Mouse (Mus musculus) embryonic facial prominence, embryonic 12.5 days (tissue): ENCODE measurements around the gene Secisbp2. TPM values are rescaled to one million over a fixed set of nuclear protein-coding genes. Genes with fewer than 3 reads are reported as not detected.
"Not testable (repeated sequence)": the region's sequence is repeated elsewhere in the genome, so short reads cannot be mapped to it uniquely, and the experiment has no call there.

Source experiments
- ATAC-seq: fragments of 200-750 bp; cut with Nextera tagmentation; 2 replicates; pipeline ENCODE4 v1.8.0; 2017; ENCODE audit not compliant: insufficient number of reproducible peaks, insufficient read depth, low FRiP score, low TSS enrichment
- H3K27ac ChIP-seq: fragments of 300-500 bp; sonication (generic); 2 replicates; pipeline ENCODE4 v1.5.1; 2016; ENCODE audit warnings: mild to moderate bottlenecking
- H3K27me3 ChIP-seq: fragments of 300-500 bp; sonication (generic); 2 replicates; pipeline ENCODE4 v1.6.1; 2016; ENCODE audit warnings: mild to moderate bottlenecking, moderate library complexity
- H3K36me3 ChIP-seq: fragments of 300-500 bp; sonication (generic); 2 replicates; pipeline ENCODE4 v1.6.1; 2016; ENCODE audit warnings: mild to moderate bottlenecking
- H3K4me1 ChIP-seq: fragments of 300-500 bp; sonication (generic); 2 replicates; pipeline ENCODE4 v1.6.1; 2016
- H3K4me2 ChIP-seq: fragments of 300-500 bp; sonication (generic); replicated peaks from 2 replicates; pipeline ENCODE4 v1.6.1; 2016; ENCODE audit warnings: mild to moderate bottlenecking, moderate library complexity
- H3K4me3 ChIP-seq: fragments of 300-500 bp; sonication (generic); 2 replicates; pipeline ENCODE4 v1.5.1; 2016; ENCODE audit warnings: mild to moderate bottlenecking
- H3K9ac ChIP-seq: fragments of 300-500 bp; sonication (generic); 2 replicates; pipeline ENCODE4 v1.6.1; 2016; ENCODE audit warnings: mild to moderate bottlenecking, moderate library complexity
- H3K9me3 ChIP-seq: fragments of 300-500 bp; sonication (generic); 2 replicates; pipeline ENCODE4 v1.6.1; 2016; ENCODE audit warnings: mild to moderate bottlenecking, moderate library complexity
- WGBS: fragments of 180-500 bp; shearing (Covaris S2); methylation state at CpG from one replicate; pipeline ENCODE4 v1.1.7; 2016; 5-methylcytosine and 5-hydroxymethylcytosine counted together
- polyA plus RNA-seq: library from polyadenylated mRNA; unstranded; fragments of >200 nt; fragmentation: Nextera tagmentation; extraction: Ambion mirVana; gene quantifications from 2 replicates; pipeline ENCODE4 v1.2.1, GENCODE M21; 2016

The Secisbp2 gene
- polyA plus RNA-seq, 1 experiment from 2014 or later = 25.2 TPM

GRCm38 (mm10) chr13:51663561-51663960 is 12.1 kb downstream of the Secisbp2 start:
- Histone ChIP-seq H3K27ac (no peak overlapping the region), H3K36me3 (peaks cover 87% of the 10 kb centered on the region), H3K9me3 (no peaks in the 10 kb centered on the region), H3K9ac (no peak overlapping the region), H3K4me1 (no peaks in the 10 kb centered on the region), H3K27me3 (no peaks in the 10 kb centered on the region), H3K4me2 (no peak overlapping the region), H3K4me3 (no peak overlapping the region)
- ATAC-seq = no peak
- WGBS = 93% methylated on average over 2 of the region's 2 CpGs

- H3K36me3 ChIP-seq = peaks cover 80% of the 10 kb centered on the region
- H3K27ac ChIP-seq, H3K27me3 ChIP-seq, H3K9ac ChIP-seq, H3K9me3 ChIP-seq, ATAC-seq, H3K4me1 ChIP-seq, H3K4me3 ChIP-seq, H3K4me2 ChIP-seq: not testable (repeated sequence)
- 90% methylated on average over 12 of the region's 12 CpGs for WGBS
Observed at GRCm38 (mm10) chr13:51668195-51668594, 16.7 kb downstream of the Secisbp2 start.

GRCm38 (mm10) chr13:51676641-51677040 is 25.1 kb downstream of the Secisbp2 start:
- no peaks in the 10 kb centered on the region for H3K4me1 ChIP-seq
- no peak for ATAC-seq
- H3K9me3 ChIP-seq = no peaks in the 10 kb centered on the region
- H3K4me3 ChIP-seq = no peak overlapping the region
- peaks cover 89% of the 10 kb centered on the region for H3K36me3 ChIP-seq
- no peaks in the 10 kb centered on the region for H3K27me3 ChIP-seq
- no peak overlapping the region for H3K4me2 ChIP-seq
- no peak overlapping the region for H3K27ac ChIP-seq
- WGBS = 88% methylated on average over 4 of the region's 4 CpGs
- no peak overlapping the region for H3K9ac ChIP-seq

DNA sequence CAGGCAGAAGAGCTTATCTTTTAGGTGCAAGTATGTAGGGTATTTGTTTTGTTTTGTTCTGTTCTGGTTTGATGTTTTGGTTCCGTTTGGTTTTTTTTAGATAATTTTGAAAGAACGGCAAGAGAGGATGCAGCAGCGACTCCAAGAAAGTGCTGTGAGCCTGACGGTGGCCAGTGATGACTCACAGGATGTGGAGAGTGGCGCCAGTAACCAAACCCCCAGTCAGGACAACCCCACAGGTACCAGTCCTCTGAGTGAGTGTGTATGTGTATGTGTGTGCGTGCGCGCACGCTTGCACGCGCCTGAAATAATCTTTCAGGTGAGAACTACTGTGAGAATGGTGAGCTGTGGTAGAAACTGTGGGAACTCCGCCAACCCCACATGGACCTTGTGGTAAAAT is 25.5 kb downstream of the Secisbp2 start:
- no peak for ATAC-seq
- H3K9me3 ChIP-seq = no peaks in the 10 kb centered on the region
- H3K9ac ChIP-seq = no peak overlapping the region
- 97% methylated on average over 12 of the region's 12 CpGs for WGBS
- no peak overlapping the region for H3K27ac ChIP-seq
- peaks cover 90% of the 10 kb centered on the region for H3K36me3 ChIP-seq
- H3K4me3 ChIP-seq = no peak overlapping the region
- no peaks in the 10 kb centered on the region for H3K27me3 ChIP-seq
- no peaks in the 10 kb centered on the region for H3K4me1 ChIP-seq
- no peak overlapping the region for H3K4me2 ChIP-seq

- ATAC-seq = no peak
- Histone ChIP-seq H3K27me3 (no peaks in the 10 kb centered on the region), H3K36me3 (peaks cover 97% of the 10 kb centered on the region), H3K4me2 (no peak overlapping the region), H3K4me1 (no peaks in the 10 kb centered on the region), H3K4me3 (no peak overlapping the region), H3K27ac (no peak overlapping the region), H3K9ac (no peak overlapping the region), H3K9me3 (no peaks in the 10 kb centered on the region)
- 90% methylated on average over 7 of the region's 7 CpGs for WGBS
Observed at GRCm38 (mm10) chr13:51677630-51678185, 26.2 kb downstream of the Secisbp2 start.

DNA sequence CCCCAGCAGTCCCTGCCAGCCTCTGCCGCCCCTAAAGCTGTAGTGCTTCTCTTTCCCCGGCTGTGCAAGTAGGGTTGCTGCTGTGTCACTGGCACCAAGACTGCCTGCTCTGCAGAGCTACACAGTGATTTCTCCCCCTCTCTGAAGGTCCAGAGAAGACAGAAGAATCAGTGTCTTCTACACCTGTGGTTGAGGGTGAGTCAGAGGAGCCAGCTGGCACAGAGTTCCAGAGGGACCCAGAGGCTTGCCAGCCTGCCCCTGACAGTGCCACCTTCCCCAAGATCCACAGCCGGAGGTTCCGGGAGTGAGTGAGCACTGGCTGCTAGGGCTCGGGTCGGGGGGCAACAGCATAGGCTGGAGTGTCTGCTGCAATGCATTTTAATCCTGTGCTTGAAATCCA is 27.2 kb downstream of the Secisbp2 start:
- H3K27me3 ChIP-seq = no peaks in the 10 kb centered on the region
- H3K4me3 ChIP-seq = no peak overlapping the region
- no peak overlapping the region for H3K4me2 ChIP-seq
- no peak for ATAC-seq
- H3K4me1 ChIP-seq = no peaks in the 10 kb centered on the region
- no peaks in the 10 kb centered on the region for H3K9me3 ChIP-seq
- WGBS = 93% methylated on average over 6 of the region's 6 CpGs
- H3K36me3 ChIP-seq = peaks cover 98% of the 10 kb centered on the region
- H3K27ac ChIP-seq = no peak overlapping the region
- H3K9ac ChIP-seq = no peak overlapping the region

- H3K4me2 ChIP-seq = no peak overlapping the region
- 84% methylated on average over 4 of the region's 4 CpGs for WGBS
- ATAC-seq = no peak
- H3K9me3 ChIP-seq = no peaks in the 10 kb centered on the region
- H3K9ac ChIP-seq = no peak overlapping the region
- no peak overlapping the region for H3K27ac ChIP-seq
- no peak overlapping the region for H3K4me3 ChIP-seq
- no peaks in the 10 kb centered on the region for H3K27me3 ChIP-seq
- no peaks in the 10 kb centered on the region for H3K4me1 ChIP-seq
- peaks cover 96% of the 10 kb centered on the region for H3K36me3 ChIP-seq
Observed at GRCm38 (mm10) chr13:51679332-51679731, 27.8 kb downstream of the Secisbp2 start.

- Histone ChIP-seq H3K4me2 (no peak overlapping the region), H3K9ac (no peak overlapping the region), H3K9me3 (no peaks in the 10 kb centered on the region), H3K36me3 (peaks cover 95% of the 10 kb centered on the region), H3K27me3 (no peaks in the 10 kb centered on the region), H3K27ac (no peak overlapping the region), H3K4me1 (no peaks in the 10 kb centered on the region), H3K4me3 (no peak overlapping the region)
- no peak for ATAC-seq
- 82% methylated on average over 5 of the region's 5 CpGs for WGBS
Observed at GRCm38 (mm10) chr13:51681076-51681475, 29.6 kb downstream of the Secisbp2 start.

- no peak overlapping the region for H3K9ac ChIP-seq
- no peak overlapping the region for H3K4me3 ChIP-seq
- WGBS = 94% methylated on average over 8 of the region's 8 CpGs
- no peak overlapping the region for H3K4me2 ChIP-seq
- no peaks in the 10 kb centered on the region for H3K9me3 ChIP-seq
- ATAC-seq = no peak
- H3K4me1 ChIP-seq = no peaks in the 10 kb centered on the region
- H3K27ac ChIP-seq = no peak overlapping the region
- peaks cover 93% of the 10 kb centered on the region for H3K36me3 ChIP-seq
- H3K27me3 ChIP-seq = no peaks in the 10 kb centered on the region
Observed at GRCm38 (mm10) chr13:51681634-51682033, 30.1 kb downstream of the Secisbp2 start.

GRCm38 (mm10) chr13:51685290-51685966 is 33.9 kb downstream of the Secisbp2 start:
- Histone ChIP-seq H3K9ac (no peak overlapping the region), H3K4me3 (no peak overlapping the region), H3K27ac (no peak overlapping the region), H3K4me2 (no peak overlapping the region), H3K9me3 (no peaks in the 10 kb centered on the region), H3K4me1 (no peaks in the 10 kb centered on the region), H3K36me3 (peaks cover 69% of the 10 kb centered on the region), H3K27me3 (no peaks in the 10 kb centered on the region)
- no peak for ATAC-seq
- 83% methylated on average over 7 of the region's 7 CpGs for WGBS

GRCm38 (mm10) chr13:51686966-51687365 is 35.5 kb downstream of the Secisbp2 start:
- WGBS = 89% methylated on average over 5 of the region's 5 CpGs
- Histone ChIP-seq H3K36me3 (peaks cover 55% of the 10 kb centered on the region), H3K27ac (no peak overlapping the region), H3K9ac (no peak overlapping the region), H3K9me3 (no peaks in the 10 kb centered on the region), H3K4me1 (no peaks in the 10 kb centered on the region), H3K4me2 (no peak overlapping the region), H3K4me3 (no peak overlapping the region), H3K27me3 (no peaks in the 10 kb centered on the region)
- no peak for ATAC-seq

DNA sequence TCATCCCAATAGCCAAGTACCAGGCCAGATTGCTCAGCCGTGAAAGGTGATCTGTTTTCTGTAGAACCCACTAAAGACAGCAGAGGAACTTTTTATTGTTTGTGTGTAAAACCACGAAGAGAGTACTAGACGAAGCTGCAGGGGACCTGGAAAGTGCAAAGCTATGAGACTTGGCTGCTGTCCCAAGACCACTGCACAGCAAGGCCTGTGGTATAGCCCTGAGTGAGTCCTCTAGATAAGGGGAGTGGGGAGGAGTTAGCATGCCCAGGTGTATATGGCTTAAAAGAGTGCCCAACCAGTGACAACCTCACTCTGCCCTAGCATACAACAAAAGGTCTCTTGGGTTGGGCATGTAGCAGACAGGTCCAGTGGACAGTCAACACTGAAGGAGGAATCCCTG is 37.2 kb downstream of the Secisbp2 start:
- no peak overlapping the region for H3K4me3 ChIP-seq
- H3K27me3 ChIP-seq = no peaks in the 10 kb centered on the region
- WGBS = 67% methylated on average over 3 of the region's 3 CpGs
- peaks cover 38% of the 10 kb centered on the region for H3K36me3 ChIP-seq
- no peak overlapping the region for H3K4me2 ChIP-seq
- H3K9ac ChIP-seq = no peak overlapping the region
- no peaks in the 10 kb centered on the region for H3K4me1 ChIP-seq
- no peak overlapping the region for H3K27ac ChIP-seq
- no peak for ATAC-seq
- no peaks in the 10 kb centered on the region for H3K9me3 ChIP-seq
